Mouse (Mus musculus) right cerebral cortex, adult 2 months (tissue): ENCODE data around the gene Gal3st2b.
"Not testable (repeated sequence)": the region's sequence is repeated elsewhere in the genome, so short reads cannot be mapped to it uniquely, and the experiment has no call there.

Source experiments
- DNase-seq, 2 experiments: peaks; one replicate each; pipeline ENCODE4 v3.0.0; 2021 to 2022; ENCODE audit warnings: low spot score in 2 of 2

Gal3st2b gene

DNA sequence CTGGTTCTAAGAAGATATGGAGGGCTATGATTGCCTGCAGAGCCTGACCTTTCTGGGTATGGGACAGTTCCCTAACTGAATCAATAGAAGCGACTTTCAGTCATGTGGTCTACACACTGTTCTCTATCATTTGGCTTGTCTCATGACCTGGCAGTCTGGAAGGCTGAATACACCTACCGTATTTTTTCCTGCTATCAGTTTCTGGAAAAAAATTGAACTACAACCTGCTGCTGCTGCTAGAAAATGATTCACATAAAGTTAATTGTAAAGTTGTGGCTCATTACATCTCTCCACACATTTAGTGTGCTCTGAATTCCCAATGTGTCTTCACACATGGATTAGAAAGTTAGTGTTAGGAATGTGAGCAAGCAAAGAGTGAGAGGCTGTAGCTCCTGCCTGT is at the start of gene Gal3st2b:
Gene Gal3st2b, plus strand, starts transcription at position 301 of the 400 bp plus-strand sequence.
- DNase-seq, result not testable (repeated sequence)

DNA sequence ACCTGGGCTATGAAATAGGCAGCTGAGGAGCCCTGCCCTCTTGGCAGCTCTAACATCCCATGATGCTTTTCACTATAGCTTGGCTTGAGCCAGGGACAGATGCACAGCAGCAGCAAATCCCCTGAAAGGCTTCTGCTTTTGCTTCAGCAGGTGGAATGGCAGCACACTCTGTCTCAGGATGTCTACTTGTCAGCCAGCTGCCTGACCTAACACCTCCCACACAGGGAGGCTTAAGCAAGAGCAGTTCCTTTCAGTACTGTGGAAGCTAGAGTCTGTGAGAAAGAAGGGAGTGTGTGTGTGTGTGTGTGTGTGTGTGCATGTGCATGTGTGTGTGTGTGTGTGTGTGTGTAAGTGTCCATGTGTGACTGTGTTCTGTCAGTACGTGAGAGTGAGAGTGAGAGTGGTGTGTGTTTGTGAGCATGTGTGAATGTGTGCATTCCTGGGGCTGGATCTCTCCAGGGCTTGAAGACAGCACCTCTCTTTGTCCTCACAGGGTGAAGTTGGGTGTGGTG is 46.5 kb upstream of the Gal3st2b start:
- DNase-seq, result not testable (repeated sequence)

DNA sequence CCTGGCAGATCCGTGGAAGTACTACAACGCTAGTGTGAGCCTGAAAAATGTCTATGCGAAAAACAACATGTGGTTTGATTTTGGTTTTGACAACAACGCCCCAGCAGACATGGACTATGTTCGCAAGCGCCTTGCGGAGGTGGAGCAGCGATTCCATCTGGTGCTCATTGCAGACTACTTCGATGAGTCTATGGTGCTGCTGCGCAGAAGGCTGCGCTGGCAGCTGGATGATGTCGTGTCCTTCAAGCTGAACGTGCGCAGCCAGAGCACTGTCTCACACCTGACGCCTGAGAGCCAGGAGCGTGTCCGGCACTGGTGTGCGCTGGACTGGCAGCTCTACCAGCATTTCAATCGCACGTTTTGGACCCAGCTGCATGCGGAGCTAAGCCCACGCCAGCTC is 43.7 kb upstream of the Gal3st2b start:
- DNase-seq, result peak in 1 of 2 experiments; percentile 14

DNA sequence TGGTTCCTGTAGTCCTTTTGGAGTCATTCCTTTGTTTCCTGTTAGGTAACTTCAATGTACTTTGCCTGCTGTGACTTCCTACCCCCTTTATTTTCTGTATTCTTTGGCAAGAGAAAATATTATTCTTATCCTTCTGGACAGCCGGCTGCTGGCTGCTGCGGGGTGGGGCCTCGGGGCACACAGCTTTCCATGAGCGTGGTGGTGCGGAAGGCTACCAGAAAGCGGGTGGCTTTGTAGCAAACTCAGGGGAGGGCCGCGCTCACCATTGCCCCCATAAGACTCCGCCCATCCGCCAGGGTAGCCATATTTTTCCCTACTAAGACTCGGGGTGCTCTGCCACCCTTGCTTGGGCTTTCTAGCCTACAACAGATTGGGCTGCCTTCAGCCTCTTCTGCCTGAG is 36.3 kb upstream of the Gal3st2b start:
- not testable (repeated sequence) for DNase-seq

DNA sequence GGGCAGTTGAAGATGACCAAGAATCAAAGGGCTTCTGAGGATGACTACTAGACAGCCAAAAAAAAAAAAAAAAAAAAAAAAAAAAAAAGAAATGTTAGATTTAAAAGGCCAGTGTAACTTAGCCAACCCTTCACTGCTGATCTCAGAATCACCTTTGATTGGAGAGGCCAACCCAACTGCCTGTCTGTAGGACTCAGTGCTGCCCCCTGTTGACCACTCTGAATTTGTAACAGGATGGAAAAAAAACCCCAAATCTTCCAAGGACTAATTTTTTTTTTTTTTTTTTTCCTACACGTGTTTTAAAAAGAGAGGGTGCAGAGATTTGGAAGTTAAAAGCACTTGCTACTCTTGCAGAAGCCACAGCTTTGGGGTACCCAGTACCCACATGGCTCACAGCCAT is 27.2 kb upstream of the Gal3st2b start:
- not testable (repeated sequence) for DNase-seq

DNA sequence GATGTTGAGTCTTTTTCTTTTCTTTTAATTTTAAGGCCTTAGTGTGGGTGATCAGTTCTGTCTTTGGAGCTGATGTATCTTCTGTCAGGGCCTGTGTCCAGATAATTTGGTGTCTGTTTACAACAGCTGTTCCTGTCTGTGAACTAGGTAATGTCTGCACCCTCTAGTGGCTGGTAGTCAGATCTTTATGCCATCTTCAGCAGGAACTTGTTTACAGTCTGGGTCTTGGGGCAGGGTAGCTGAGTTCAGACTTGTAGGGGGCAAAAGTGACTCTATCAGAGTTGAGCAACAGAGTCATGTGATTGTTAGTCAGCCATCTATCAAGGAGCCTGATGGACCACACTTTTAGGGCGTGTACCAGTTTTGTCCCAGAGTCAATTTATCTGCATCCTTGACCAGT is 20.7 kb upstream of the Gal3st2b start:
- DNase-seq, result not testable (repeated sequence)

DNA sequence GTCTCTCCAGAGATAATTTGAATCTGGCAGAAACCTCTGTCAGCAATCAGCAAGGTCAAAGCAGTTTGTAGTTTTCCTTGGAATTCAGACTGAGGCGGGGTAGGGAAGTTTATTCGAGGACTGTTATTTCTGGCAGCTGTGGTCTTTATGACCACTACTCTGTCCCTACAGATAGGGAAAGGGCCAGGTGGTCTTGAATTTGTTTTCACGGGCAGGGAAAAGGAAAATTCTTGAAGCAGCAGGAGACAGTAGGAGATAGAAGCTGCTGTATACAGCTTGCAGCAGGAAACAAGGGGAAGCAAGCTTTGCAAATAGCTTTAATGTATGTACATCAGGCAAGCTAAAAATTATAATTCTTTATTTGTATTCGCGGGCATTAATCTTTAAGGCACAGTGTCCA is 16.8 kb upstream of the Gal3st2b start:
- not testable (repeated sequence) for DNase-seq

DNA sequence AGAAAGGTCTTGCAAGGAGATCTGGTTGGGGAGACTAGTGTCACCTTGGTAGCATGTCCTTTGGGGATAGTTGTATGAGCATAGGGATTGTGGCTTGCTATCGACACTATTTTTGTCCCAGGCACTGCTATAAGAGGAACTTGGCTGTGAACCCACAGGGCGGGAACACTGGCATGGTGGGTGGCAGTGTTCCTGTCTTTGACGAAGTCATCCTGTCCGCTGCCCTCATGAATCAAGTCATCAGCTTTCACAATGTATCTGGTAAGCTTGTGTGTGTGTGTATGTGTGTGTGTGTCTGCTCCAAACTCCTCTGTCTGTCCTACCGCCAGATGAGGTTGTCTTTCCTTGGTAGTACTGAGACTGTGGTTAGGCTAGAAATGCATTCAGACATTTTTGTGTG is 11.4 kb upstream of the Gal3st2b start:
- DNase-seq, result not testable (repeated sequence)

DNA sequence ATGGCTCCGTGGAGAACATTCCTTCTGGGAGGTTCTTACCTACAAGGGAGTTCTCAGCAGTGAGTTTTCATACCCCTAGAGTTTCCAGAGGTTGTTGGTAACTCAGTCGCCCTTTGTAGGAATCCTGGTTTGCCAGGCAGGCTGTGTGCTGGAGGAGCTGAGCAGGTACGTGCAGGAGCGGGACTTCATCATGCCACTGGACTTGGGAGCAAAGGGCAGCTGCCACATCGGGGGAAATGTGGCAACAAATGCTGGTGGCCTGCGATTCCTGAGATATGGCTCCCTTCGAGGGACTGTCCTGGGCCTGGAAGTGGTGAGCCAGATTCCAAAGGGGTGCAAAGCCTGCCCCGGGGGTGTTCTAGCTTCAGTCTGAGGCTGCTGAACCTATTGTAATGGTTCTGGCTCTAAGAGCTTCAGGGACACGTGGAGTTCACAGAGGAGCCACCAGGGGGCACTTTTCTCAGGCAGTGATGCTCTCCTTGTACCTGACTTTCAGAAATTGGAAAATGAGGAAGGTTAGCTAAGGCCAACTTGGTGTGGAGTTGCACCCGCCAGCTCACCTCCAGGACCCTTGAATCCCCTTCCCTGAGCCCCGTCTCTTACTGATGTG is 9.0 kb upstream of the Gal3st2b start:
- not testable (repeated sequence) for DNase-seq

DNA sequence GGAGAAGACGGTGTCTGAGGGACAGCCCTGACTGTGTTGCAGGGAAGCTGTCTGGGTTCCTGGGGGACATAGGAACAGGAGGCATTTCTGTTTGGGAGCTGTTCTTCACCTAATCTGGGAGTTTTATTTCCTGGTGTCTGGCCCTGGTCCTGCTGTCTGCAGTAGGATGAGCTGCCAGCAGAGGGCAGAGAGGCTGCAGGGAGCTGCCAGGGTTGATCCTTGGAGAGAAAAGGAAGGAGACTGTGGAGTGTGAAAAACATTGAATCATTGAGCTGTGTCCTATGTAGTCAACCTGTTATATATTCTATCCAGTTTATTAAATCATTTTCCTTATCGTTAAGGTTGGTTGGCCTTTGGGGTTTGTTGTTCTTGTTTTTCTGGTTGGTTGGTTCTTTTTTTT is 6.2 kb upstream of the Gal3st2b start:
- DNase-seq, result not testable (repeated sequence)

DNA sequence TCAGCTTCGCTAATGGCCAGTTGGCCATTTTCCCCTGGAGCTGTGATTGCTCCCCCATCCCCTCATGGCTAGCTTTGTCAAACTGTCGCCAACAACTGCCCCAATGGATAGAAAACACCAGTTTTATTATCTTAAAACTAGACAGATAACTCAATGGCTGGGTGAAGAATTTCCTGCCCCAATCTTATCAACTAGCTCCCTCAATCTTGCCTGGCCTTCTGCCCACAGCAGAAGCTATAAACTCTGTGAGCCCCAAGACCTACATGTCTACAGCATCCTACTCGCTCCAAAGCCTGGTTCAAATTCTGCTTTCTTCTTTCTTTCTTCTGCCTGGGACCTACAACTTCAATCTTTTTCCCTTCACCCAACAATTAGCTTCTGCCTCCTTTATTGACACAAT is 951 bp upstream of the Gal3st2b start:
- DNase-seq, result not testable (repeated sequence)

DNA sequence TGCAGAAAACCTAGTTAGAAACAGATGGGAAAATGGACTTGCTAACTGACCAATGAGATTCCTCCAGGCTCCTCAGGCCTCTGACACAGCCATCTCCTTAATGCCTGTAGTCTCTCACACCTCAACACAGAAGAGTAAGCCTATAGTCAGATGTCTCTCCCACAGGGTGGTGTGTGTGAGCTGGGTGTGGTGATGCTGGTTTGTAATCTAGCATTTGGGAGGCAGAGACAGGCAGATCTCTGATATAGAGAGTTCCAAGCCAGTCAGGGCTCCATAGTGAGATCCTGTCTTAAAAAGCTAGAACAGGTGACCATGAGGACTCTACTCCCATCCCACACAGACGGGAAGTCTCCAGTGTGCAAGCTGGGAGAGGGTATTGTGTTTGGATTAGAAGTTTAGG is 664 bp downstream of the Gal3st2b start:
- not testable (repeated sequence) for DNase-seq

DNA sequence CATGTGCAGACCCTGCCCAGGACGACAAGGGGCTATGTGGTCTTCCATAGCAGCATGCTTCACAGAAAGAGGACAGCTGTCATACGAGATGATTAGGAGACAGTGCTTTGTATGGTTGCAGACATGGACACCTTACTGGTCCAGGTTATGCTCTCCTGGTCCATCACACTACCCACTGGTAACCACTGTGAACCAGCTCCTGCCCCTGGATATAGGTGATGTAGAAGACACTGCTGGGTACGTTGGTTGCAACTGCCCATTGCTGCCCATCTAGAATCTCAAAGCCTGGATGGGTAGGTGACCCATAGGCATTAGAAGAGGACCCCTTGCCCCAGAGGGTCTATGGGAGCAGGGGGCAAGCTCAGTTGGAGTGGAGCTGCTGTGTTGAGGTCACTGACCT is 1.2 kb downstream of the Gal3st2b start:
- DNase-seq, result not testable (repeated sequence)

DNA sequence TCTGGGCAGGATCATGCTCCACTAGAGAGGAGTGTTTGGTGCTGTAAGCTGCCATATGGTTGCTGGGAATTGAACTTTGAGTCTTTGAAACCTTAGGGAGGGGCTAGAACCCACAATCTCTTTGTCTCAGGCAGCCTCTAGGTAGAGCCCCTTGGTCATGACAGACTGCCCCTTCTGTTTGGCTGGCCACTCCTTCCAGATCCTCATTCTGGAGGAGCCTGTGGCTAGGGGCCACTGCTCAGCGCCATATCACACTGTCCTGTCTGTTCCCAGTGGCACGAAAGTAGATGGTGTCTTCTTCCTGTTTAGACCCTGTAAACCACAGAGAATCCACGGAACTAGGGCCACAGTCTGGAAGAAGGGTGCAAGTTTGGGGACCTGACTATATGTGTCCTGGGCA is 4.5 kb downstream of the Gal3st2b start:
- DNase-seq, result not testable (repeated sequence)

DNA sequence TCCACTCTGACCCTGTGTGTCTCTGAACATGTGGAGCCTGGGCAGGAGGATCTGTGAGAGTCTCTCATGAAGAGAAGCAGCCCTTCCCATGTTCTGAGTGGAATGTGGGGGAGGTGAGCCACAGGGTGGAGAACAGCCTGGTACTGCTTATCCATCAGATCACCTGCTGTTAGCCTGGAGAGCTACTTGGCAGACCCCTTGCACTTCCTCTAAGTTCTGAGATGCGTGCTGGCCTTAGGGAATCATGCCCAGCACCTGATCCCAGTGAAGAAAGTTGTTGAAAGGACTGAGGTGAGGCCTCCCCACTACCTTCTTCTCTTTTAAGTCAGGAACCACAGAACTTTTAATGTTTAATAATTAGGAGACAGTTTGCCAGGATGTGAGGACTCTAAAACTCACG is 5.0 kb downstream of the Gal3st2b start:
- DNase-seq, result not testable (repeated sequence)

DNA sequence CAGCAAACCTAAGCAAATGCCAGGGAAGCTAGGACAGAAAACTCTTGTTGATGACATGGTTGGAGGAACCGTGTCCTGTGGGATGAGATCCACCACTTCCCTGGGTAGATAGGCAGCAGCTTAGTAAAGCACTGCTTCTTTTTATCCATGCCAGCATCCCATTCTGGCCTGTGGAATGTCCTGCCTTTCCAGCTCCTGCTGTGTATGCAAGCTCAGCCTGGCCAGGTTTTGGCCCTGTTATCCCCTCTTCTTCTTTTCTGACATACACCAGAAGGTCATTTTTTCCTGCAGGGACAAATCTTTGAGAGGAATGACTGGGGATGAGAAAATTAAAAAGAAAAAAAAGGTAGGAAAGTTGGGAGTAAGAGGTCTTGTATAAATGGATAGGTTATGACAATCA is 17.3 kb downstream of the Gal3st2b start:
- not testable (repeated sequence) for DNase-seq

DNA sequence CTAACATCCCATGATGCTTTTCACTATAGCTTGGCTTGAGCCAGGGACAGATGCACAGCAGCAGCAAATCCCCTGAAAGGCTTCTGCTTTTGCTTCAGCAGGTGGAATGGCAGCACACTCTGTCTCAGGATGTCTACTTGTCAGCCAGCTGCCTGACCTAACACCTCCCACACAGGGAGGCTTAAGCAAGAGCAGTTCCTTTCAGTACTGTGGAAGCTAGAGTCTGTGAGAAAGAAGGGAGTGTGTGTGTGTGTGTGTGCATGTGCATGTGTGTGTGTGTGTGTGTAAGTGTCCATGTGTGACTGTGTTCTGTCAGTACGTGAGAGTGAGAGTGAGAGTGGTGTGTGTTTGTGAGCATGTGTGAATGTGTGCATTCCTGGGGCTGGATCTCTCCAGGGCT is 19.7 kb downstream of the Gal3st2b start:
- peak; percentile 26 to 40 for DNase-seq

DNA sequence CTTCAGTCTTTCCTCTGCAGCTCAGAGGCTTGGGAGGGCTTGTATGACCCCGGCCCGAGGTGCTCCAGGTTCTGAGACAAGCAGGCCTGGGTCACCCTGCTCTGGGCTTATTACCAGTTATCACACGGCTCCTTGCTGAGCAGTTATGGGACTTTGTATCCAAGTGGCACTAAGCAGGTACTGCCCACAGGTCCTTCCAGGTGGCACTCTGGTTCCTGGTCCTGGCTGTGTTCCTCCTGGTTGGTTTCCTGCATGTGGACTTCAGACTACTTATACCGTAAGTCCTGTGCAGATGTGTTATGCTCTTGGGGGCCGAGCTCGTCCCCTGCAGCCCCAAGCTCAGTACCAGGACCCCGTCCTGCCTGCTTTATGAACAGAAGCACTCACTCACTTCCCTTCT is 20.3 kb downstream of the Gal3st2b start:
- DNase-seq, result not testable (repeated sequence)

DNA sequence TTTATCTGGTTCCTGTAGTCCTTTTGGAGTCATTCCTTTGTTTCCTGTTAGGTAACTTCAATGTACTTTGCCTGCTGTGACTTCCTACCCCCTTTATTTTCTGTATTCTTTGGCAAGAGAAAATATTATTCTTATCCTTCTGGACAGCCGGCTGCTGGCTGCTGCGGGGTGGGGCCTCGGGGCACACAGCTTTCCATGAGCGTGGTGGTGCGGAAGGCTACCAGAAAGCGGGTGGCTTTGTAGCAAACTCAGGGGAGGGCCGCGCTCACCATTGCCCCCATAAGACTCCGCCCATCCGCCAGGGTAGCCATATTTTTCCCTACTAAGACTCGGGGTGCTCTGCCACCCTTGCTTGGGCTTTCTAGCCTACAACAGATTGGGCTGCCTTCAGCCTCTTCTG is 31.0 kb downstream of the Gal3st2b start:
- DNase-seq, result not testable (repeated sequence)

DNA sequence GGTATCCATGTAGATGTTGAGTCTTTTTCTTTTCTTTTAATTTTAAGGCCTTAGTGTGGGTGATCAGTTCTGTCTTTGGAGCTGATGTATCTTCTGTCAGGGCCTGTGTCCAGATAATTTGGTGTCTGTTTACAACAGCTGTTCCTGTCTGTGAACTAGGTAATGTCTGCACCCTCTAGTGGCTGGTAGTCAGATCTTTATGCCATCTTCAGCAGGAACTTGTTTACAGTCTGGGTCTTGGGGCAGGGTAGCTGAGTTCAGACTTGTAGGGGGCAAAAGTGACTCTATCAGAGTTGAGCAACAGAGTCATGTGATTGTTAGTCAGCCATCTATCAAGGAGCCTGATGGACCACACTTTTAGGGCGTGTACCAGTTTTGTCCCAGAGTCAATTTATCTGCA is 48.4 kb downstream of the Gal3st2b start:
- DNase-seq, result not testable (repeated sequence)

DNA sequence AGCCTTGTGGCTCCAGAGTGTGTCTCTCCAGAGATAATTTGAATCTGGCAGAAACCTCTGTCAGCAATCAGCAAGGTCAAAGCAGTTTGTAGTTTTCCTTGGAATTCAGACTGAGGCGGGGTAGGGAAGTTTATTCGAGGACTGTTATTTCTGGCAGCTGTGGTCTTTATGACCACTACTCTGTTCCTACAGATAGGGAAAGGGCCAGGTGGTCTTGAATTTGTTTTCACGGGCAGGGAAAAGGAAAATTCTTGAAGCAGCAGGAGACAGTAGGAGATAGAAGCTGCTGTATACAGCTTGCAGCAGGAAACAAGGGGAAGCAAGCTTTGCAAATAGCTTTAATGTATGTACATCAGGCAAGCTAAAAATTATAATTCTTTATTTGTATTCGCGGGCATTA is 52.3 kb downstream of the Gal3st2b start:
- DNase-seq, result not testable (repeated sequence)

DNA sequence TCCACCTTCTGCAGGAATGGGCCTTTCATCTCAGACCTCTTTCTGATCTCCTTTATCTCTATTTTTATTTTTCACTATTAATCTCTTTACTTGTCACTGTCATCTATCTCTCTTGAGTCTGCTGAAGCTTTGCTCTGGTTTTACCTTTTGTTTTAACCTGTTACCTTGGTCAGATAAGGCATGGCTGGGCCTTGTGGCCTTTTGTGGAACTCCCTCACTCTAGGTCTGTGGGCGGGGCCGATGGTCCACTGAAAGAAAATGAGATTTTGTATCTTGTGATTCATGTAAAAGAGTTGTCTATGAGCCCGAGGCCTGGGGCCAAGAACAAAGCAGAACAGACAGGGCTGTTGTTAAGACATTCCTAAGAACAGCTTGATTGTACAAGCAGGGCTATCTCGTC is 52.7 kb downstream of the Gal3st2b start:
- DNase-seq, result not testable (repeated sequence)

DNA sequence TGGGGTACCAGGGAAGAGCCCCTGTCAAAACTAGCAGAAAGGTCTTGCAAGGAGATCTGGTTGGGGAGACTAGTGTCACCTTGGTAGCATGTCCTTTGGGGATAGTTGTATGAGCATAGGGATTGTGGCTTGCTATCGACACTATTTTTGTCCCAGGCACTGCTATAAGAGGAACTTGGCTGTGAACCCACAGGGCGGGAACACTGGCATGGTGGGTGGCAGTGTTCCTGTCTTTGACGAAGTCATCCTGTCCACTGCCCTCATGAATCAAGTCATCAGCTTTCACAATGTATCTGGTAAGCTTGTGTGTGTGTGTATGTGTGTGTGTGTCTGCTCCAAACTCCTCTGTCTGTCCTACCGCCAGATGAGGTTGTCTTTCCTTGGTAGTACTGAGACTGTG is 57.7 kb downstream of the Gal3st2b start:
- DNase-seq, result not testable (repeated sequence)

DNA sequence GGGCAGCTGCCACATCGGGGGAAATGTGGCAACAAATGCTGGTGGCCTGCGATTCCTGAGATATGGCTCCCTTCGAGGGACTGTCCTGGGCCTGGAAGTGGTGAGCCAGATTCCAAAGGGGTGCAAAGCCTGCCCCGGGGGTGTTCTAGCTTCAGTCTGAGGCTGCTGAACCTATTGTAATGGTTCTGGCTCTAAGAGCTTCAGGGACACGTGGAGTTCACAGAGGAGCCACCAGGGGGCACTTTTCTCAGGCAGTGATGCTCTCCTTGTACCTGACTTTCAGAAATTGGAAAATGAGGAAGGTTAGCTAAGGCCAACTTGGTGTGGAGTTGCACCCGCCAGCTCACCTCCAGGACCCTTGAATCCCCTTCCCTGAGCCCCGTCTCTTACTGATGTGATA is 60.2 kb downstream of the Gal3st2b start:
- not testable (repeated sequence) for DNase-seq
